Mouse (Mus musculus) MEL (cell line): ENCODE measurements around the gene Ccser1. TPM values are rescaled to one million over a fixed set of nuclear protein-coding genes. Genes with fewer than 3 reads are reported as not detected.

Experiments
- DNase-seq: peaks from one replicate; pipeline ENCODE4 v3.0.0; 2011; ENCODE audit warnings: low read depth, low spot score
- H3K27ac ChIP-seq: 2 replicates; pipeline ENCODE4 v1.5.1; 2012; ENCODE audit warnings: low read depth, mild to moderate bottlenecking, control low read depth, low read length, moderate library complexity; ENCODE audit not compliant: control insufficient read depth
- H3K27me3 ChIP-seq, 2 experiments: fragments of 150-350 bp in 1 of 2; sonication (generic) in 1 of 2; 2 replicates each; pipeline ENCODE4 v1.6.1; 2012; ENCODE audit warnings: low read length in 2 of 2, mild to moderate bottlenecking in 2 of 2, improper control_type of control experiment in 1 of 2, moderate library complexity in 1 of 2; ENCODE audit not compliant: insufficient read depth in 2 of 2, control insufficient read depth in 1 of 2
- H3K36me3 ChIP-seq, 2 experiments: 2 replicates each; pipeline ENCODE4 v1.6.1; 2012 to 2014; ENCODE audit warnings: low read length in 2 of 2, improper control_type of control experiment in 1 of 2, inconsistent platforms in 1 of 2, mild to moderate bottlenecking in 1 of 2; ENCODE audit not compliant: insufficient read depth in 2 of 2, control insufficient read depth in 1 of 2
- H3K4me1 ChIP-seq, 2 experiments: fragments of 150-350 bp in 1 of 2; sonication (generic) in 1 of 2; 2 replicates each; pipeline ENCODE4 v1.6.1; 2012; ENCODE audit warnings: low read length in 2 of 2, improper control_type of control experiment in 1 of 2, mild to moderate bottlenecking in 1 of 2; ENCODE audit not compliant: insufficient read depth in 2 of 2, control insufficient read depth in 1 of 2
- H3K4me3 ChIP-seq, 2 experiments: fragments of 150-350 bp in 1 of 2; sonication (generic) in 1 of 2; 2 replicates each; pipeline ENCODE4 v1.5.1; 2012; ENCODE audit warnings: low read depth in 2 of 2, low read length in 2 of 2, mild to moderate bottlenecking in 2 of 2, moderate library complexity in 2 of 2, control low read depth in 1 of 2, improper control_type of control experiment in 1 of 2; ENCODE audit not compliant: control insufficient read depth in 1 of 2, insufficient read depth in 1 of 2
- H3K79me2 ChIP-seq: 2 replicates; pipeline ENCODE4 v1.6.1; 2012; ENCODE audit warnings: mild to moderate bottlenecking, low read length, moderate library complexity; ENCODE audit not compliant: control insufficient read depth, poor library complexity, insufficient read depth
- H3K9ac ChIP-seq: 2 replicates; pipeline ENCODE4 v1.6.1; 2012; ENCODE audit warnings: low read depth, mild to moderate bottlenecking, control low read depth, low read length, moderate library complexity; ENCODE audit not compliant: control insufficient read depth, poor library complexity, severe bottlenecking
- H3K9me3 ChIP-seq: fragments of 150-350 bp; sonication (generic); replicated peaks from 2 replicates; pipeline ENCODE4 v1.6.1; 2012; ENCODE audit warnings: mild to moderate bottlenecking, low read length, improper control_type of control experiment, moderate library complexity; ENCODE audit not compliant: insufficient read depth
- BHLHE40 ChIP-seq: IDR thresholded peaks from 2 replicates; pipeline ENCODE4 v1.6.1; 2012; ENCODE audit warnings: low read depth, mild to moderate bottlenecking, inconsistent platforms, low read length, improper control_type of control experiment, borderline replicate concordance
- CTCF ChIP-seq, 3 experiments: IDR thresholded peaks in 2 of 3; conservative IDR thresholded peaks in 1 of 3; 2 replicates each; pipeline ENCODE4 v1.5.1; 2011 to 2012; ENCODE audit warnings: low read length in 3 of 3, low read depth in 2 of 3, mild to moderate bottlenecking in 2 of 3, improper control_type of control experiment in 1 of 3, inconsistent platforms in 1 of 3, mixed read lengths in 1 of 3, moderate library complexity in 1 of 3; ENCODE audit not compliant: control insufficient read depth in 1 of 3, insufficient read depth in 1 of 3, poor library complexity in 1 of 3, severe bottlenecking in 1 of 3
- E2F4 ChIP-seq: IDR thresholded peaks from 2 replicates; pipeline ENCODE4 v1.6.1; 2011; ENCODE audit warnings: low read depth, low read length, improper control_type of control experiment, borderline replicate concordance
- ETS1 ChIP-seq: IDR thresholded peaks from 2 replicates; pipeline ENCODE4 v1.6.1; 2012; ENCODE audit warnings: low read depth, mild to moderate bottlenecking, inconsistent platforms, low read length, improper control_type of control experiment, moderate library complexity
- GABPA ChIP-seq: IDR thresholded peaks from 2 replicates; pipeline ENCODE4 v1.6.1; 2012; ENCODE audit warnings: low read depth, mild to moderate bottlenecking, inconsistent platforms, low read length, improper control_type of control experiment, moderate library complexity
- KAT2A ChIP-seq: conservative IDR thresholded peaks from 2 replicates; pipeline ENCODE4 v1.6.1; 2012; ENCODE audit warnings: low read depth, low read length, improper control_type of control experiment, inconsistent platforms
- MAX ChIP-seq: IDR thresholded peaks from 2 replicates; pipeline ENCODE4 v1.6.1; 2011; ENCODE audit warnings: low read length, improper control_type of control experiment
- POLR2AphosphoS2 ChIP-seq: IDR thresholded peaks from 2 replicates; pipeline ENCODE4 v1.6.1; 2011; ENCODE audit warnings: low read length, improper control_type of control experiment
- SIN3A ChIP-seq: IDR thresholded peaks from 2 replicates; pipeline ENCODE4 v1.6.1; 2012; ENCODE audit warnings: low read length, improper control_type of control experiment, inconsistent platforms
- TBP ChIP-seq: IDR thresholded peaks from 2 replicates; pipeline ENCODE4 v1.8.0; 2011; ENCODE audit warnings: low read depth, low read length, improper control_type of control experiment
- TCF12 ChIP-seq: IDR thresholded peaks from 2 replicates; pipeline ENCODE4 v1.6.1; 2014; ENCODE audit warnings: low read depth, mild to moderate bottlenecking, inconsistent platforms, low read length, improper control_type of control experiment, moderate library complexity
- USF1 ChIP-seq: IDR thresholded peaks from 2 replicates; pipeline ENCODE4 v1.6.1; 2014; ENCODE audit warnings: low read depth, mild to moderate bottlenecking, inconsistent platforms, low read length, improper control_type of control experiment, moderate library complexity
- ZMIZ1 ChIP-seq: IDR thresholded peaks from 2 replicates; pipeline ENCODE4 v1.6.1; 2012; ENCODE audit warnings: low read depth, mild to moderate bottlenecking, inconsistent platforms, low read length, improper control_type of control experiment, moderate library complexity
- ZNF384 ChIP-seq: IDR thresholded peaks from 2 replicates; pipeline ENCODE4 v1.6.1; 2012; ENCODE audit warnings: low read depth, mild to moderate bottlenecking, inconsistent platforms, low read length, improper control_type of control experiment
- polyA plus RNA-seq, 2 experiments: library from polyadenylated mRNA; stranded (reverse) in 1 of 2; unstranded in 1 of 2; fragments of >175 nt in 1 of 2; fragments of >200 nt in 1 of 2; gene quantifications; 2 replicates each; pipeline versions ENCODE4 v1.2.1 to v1.2.4; 2012; ENCODE audit warnings: low replicate concordance in 2 of 2, low read depth in 1 of 2; ENCODE audit not compliant: insufficient read length in 2 of 2, insufficient read depth in 1 of 2, missing spikeins in 1 of 2
- total RNA-seq: library from RNA; depleted of rRNA; stranded (reverse); fragments of 300-350 nt; gene quantifications from 2 replicates; pipeline ENCODE4 v1.2.3, GENCODE M21; 2012

Ccser1 gene
- total and polyA plus RNA-seq, 3 experiments, result not detected

- Histone ChIP-seq H3K27ac (no peak overlapping the region), H3K27me3 (no peaks in the 10 kb centered on the region), H3K9me3 (no peaks in the 10 kb centered on the region), H3K4me3 (no peak overlapping the region), H3K79me2 (no peaks in the 10 kb centered on the region), H3K4me1 (no peaks in the 10 kb centered on the region), H3K36me3 (no peaks in the 10 kb centered on the region), H3K9ac (no peak overlapping the region)
- no peak for DNase-seq
- TF ChIP-seq GABPA (no peak), KAT2A (no peak), USF1 (no peak), TBP (no peak), ETS1 (no peak), TCF12 (no peak), E2F4 (no peak)
These were observed 183.6 kb downstream of the Ccser1 start for GRCm38 (mm10) chr6:61363722-61364121.

GRCm38 (mm10) chr6:61382526-61382925 is 202.4 kb downstream of the Ccser1 start:
- Histone ChIP-seq H3K9me3 (no peaks in the 10 kb centered on the region), H3K27ac (no peak overlapping the region), H3K9ac (no peak overlapping the region), H3K79me2 (no peaks in the 10 kb centered on the region), H3K27me3 (no peaks in the 10 kb centered on the region), H3K4me1 (no peaks in the 10 kb centered on the region), H3K4me3 (no peak overlapping the region), H3K36me3 (no peaks in the 10 kb centered on the region)
- TF ChIP-seq BHLHE40, result no peak
- TF ChIP-seq ZMIZ1, result no peak
- no peak for TF ChIP-seq TBP
- TF ChIP-seq MAX, result no peak
- no peak for DNase-seq

GRCm38 (mm10) chr6:61382991-61383390 is 202.9 kb downstream of the Ccser1 start:
- no peaks in the 10 kb centered on the region for H3K9me3 ChIP-seq
- H3K36me3 ChIP-seq, result no peaks in the 10 kb centered on the region
- H3K27ac ChIP-seq, result no peak overlapping the region
- no peak for TF ChIP-seq POLR2AphosphoS2
- TF ChIP-seq TBP, result no peak
- TF ChIP-seq ZNF384, result no peak
- no peak for TF ChIP-seq E2F4
- no peak for TF ChIP-seq SIN3A
- no peak for TF ChIP-seq KAT2A
- TF ChIP-seq CTCF (IDR thresholded peaks at IDR 0.05 in 2 of 3, conservative IDR thresholded peaks at IDR 0.05 in 1 of 3; ENCODE audit: control insufficient read depth in 1 of 3, insufficient read depth in 1 of 3, low read depth in 2 of 3, low read length in 3 of 3, poor library complexity in 1 of 3, severe bottlenecking in 1 of 3), result no peak
- no peak for TF ChIP-seq GABPA
- H3K4me3 ChIP-seq, result no peak overlapping the region
- no peak for DNase-seq
- no peaks in the 10 kb centered on the region for H3K4me1 ChIP-seq
- no peaks in the 10 kb centered on the region for H3K79me2 ChIP-seq
- no peaks in the 10 kb centered on the region for H3K27me3 ChIP-seq
- no peak overlapping the region for H3K9ac ChIP-seq
